Mouse (Mus musculus) yolk sac, embryonic 10.5 days (tissue): ENCODE data around the gene Abcc4.

Source experiments
- DNase-seq: peaks from one replicate; pipeline ENCODE4 v3.0.0-alpha.2; 2017; ENCODE audit warnings: low spot score

The Abcc4 gene

DNA sequence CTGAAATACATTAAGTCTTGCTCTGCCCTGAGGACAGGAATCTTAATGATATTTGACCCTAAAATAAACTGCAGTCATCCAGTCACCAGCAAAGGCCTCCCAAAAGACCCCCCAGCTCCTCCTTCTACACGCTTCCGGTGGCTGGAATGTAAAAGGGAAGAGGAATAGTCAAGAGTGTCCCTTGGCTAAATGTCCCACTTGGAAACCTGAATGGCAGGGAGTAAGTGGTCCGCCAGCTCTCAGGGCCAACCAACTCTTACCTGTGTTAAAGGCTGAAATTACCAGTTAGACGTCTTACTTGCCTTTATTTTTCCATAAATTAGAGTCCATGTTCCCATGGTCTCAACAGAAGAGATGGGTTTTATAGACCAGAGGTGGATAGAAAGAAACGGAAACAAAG is 6.9 kb upstream of the Abcc4 start:
- DNase-seq, result no peak

DNA sequence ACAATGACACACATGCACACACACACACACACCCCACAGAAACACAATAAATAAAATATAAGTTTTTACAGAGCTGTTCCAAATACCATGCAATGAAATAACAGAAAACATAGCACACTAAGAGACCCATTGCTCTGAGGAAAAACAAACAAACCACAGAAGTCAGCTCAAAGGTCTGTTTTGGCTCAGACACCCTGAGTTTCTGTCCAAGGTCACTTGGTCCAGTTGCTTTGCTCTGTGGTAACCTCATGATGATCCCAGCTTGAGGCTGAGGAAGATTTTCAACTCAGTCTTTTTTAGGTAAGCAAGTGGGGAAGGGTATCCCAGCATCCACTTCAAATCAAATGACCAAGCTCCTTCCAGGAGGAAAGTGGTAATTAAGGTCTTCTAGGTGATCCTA is 4.9 kb upstream of the Abcc4 start:
- peak; percentile 56 for DNase-seq

GRCm38 (mm10) chr14:118709736-118710135 is 3.7 kb upstream of the Abcc4 start:
- DNase-seq, result peak; percentile 82

DNA sequence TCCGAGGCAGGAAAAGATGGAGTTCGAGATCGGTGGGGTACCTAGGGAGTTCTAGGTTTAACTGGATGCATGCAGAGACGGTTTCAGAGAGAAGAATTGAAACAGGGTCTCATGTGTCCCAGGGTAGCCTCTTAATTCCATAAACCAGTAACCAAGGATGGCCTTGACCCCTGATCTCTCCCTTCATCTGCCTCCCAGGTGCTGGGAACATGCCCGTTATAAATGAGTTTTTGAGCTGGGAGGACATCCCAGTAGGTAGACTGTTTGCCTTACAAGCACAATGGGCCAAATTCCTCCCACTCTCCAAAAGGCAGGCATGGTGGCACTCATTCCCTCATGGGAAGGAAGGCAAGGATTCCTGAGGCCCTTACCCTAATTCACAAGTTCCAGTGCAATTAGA is 2.1 kb upstream of the Abcc4 start:
- DNase-seq, result no peak

DNA sequence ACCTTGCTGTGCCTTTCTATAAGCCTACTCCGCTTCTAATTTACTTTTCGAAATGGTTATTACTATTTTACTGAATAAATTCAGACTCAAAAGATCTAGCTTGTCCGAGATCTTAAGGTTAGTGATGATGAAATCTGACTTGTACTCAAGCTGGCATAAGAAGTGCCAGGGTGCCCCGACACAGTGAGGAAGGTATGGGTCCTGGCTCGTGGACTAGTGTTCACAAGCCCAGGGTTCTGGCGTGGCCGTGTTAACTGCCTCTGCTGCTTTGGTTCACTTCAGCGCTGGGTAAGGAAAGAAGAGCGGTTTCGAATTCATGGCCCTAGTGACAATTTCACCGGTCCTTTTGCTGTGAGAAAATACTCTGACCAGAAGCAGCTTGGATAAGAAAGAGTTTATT is 943 bp upstream of the Abcc4 start:
- DNase-seq, result no peak

- no peak for DNase-seq
These were observed 583 bp downstream of the Abcc4 start for GRCm38 (mm10) chr14:118705465-118705807.

DNA sequence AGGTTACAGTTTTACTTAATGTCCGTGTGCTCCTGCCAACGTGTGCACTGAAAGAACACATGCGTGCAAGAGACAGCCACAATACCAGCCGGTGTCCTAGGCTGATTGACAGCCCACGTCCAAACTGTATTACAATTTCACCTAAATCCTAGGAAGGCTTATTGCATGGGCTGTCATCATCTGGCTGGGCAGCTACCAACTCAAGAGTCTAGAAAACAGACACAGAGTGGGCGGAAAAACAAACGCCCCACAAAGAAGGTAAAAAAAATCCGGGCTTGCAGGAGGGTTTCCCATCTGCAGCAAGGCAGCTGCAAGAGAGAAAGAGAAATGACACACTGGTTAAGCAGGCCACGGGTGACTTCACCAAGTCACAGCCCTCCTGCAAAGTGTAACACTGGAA is 2.7 kb downstream of the Abcc4 start:
- no peak for DNase-seq

GRCm38 (mm10) chr14:118701991-118702608 is 3.9 kb downstream of the Abcc4 start:
- DNase-seq, result no peak

DNA sequence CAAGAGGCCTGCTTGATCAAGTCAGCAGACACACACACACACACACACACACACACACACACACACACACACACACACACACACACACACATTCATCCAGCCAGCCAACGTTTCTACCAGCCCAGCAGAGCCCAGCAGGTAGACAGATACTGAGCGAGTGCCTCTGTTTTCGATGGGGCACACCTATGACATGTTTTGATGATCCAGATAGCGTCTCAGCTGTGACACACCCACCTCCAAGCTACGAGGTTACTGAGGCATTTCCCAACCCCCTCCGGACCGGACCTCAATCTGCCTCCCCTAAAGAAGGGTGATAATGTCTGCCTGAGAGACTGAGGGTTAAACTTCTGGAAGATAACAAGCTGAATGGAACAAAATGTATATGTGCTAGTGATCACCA is 5.4 kb downstream of the Abcc4 start:
- DNase-seq, result no peak

DNA sequence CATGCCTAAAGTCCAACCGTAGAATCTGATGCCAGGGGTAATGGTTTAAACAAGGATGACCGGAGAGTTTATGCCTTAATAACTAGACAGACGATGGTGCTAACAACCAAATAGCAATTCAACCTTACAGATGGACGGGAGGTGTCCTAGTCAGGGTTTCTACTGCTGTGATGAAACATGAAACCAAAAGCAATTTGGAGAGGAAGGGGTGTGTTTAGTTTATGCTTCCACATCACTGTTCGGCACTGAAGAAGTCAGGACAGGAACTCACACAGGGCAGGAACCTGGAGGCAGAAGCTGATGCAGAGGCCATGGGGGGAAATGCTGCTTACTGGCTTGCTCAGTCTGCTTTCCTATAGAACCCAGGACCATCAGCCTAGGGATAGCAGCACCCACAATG is 6.1 kb downstream of the Abcc4 start:
- no peak for DNase-seq

- no peak for DNase-seq
These were observed 6.5 kb downstream of the Abcc4 start for GRCm38 (mm10) chr14:118699508-118699907.

- DNase-seq, result no peak
These were observed 9.3 kb downstream of the Abcc4 start for GRCm38 (mm10) chr14:118696556-118697289.

- no peak for DNase-seq
These were observed 10.2 kb downstream of the Abcc4 start for GRCm38 (mm10) chr14:118695866-118696265.

GRCm38 (mm10) chr14:118694321-118694720 is 11.7 kb downstream of the Abcc4 start:
- peak; percentile 81 for DNase-seq

GRCm38 (mm10) chr14:118691910-118692309 is 14.1 kb downstream of the Abcc4 start:
- DNase-seq, result no peak

GRCm38 (mm10) chr14:118691404-118691803 is 14.6 kb downstream of the Abcc4 start:
- no peak for DNase-seq

GRCm38 (mm10) chr14:118690921-118691320 is 15.1 kb downstream of the Abcc4 start:
- no peak for DNase-seq

- DNase-seq, result no peak
These were observed 15.7 kb downstream of the Abcc4 start for GRCm38 (mm10) chr14:118690336-118690735.

GRCm38 (mm10) chr14:118688643-118689042 is 17.4 kb downstream of the Abcc4 start:
- DNase-seq, result no peak

GRCm38 (mm10) chr14:118686861-118687260 is 19.2 kb downstream of the Abcc4 start:
- no peak for DNase-seq

- no peak for DNase-seq
These were observed 20.4 kb downstream of the Abcc4 start for GRCm38 (mm10) chr14:118685572-118685971.

DNA sequence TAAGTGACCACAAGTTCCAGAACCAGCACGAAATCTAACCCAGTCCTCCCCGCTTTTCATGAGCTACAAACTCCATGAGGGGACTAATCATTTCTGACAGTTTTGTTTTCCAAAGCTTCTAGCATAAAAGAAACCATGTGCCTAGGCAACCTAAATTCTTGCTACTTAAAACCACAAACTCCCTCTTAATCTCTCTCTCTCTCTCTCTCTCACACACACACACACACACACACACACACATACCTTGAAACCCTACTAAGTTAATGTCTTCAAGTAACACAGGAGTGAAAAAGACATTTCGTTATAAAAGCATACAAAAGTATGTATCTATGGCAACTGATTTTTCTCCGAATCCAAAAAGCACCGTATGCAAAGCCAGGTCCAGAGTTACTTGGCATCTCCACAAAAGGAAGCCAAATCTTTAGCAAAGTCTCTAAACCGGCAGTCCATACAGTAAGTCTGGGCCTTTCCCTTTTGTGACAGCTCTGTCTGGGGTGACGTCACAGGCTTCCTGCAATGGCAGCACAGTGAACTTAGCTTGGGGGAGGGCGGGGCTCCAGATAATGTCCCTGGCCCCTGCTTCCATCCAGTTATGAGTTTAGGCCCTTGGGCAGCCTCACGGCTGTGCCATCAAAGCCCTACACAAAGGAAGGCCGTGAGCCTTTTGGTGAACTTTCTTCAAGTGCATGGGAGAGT is 23.5 kb downstream of the Abcc4 start:
- no peak for DNase-seq

DNA sequence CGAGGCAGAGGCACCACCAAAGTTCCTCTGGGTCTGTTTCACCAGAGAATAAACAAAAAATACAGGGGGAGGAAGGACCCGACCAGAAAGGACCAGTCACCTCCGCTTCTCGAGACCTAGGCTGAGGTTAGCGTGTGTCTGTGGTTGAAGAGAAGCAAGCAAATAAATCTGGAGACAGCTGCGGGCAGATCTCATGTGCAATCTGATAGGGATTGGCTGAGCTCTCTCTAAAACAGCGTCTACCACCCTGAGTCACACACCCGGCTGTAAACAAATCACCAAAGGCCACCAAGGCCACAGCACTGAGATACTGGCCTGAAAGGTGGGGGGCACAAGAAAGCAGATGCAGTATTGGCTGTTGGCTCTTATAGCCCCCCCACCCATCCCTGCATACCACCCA is 24.9 kb downstream of the Abcc4 start:
- DNase-seq, result no peak
